Mouse (Mus musculus) MEL (cell line): ENCODE results near the gene Ciao2a.

Experiments
- CTCF ChIP-seq, 3 experiments: IDR thresholded peaks in 2 of 3; conservative IDR thresholded peaks in 1 of 3; 2 replicates each; pipeline ENCODE4 v1.5.1; 2011 to 2012; ENCODE audit warnings: low read length in 3 of 3, low read depth in 2 of 3, mild to moderate bottlenecking in 2 of 3, improper control_type of control experiment in 1 of 3, inconsistent platforms in 1 of 3, mixed read lengths in 1 of 3, moderate library complexity in 1 of 3; ENCODE audit not compliant: control insufficient read depth in 1 of 3, insufficient read depth in 1 of 3, poor library complexity in 1 of 3, severe bottlenecking in 1 of 3
- EP300 ChIP-seq, 2 experiments: IDR thresholded peaks; 2 replicates each; pipeline ENCODE4 v1.6.1; 2011; ENCODE audit warnings: improper control_type of control experiment in 2 of 2, low read length in 2 of 2, low read depth in 1 of 2, mild to moderate bottlenecking in 1 of 2
- GABPA ChIP-seq: IDR thresholded peaks from 2 replicates; pipeline ENCODE4 v1.6.1; 2012; ENCODE audit warnings: low read depth, mild to moderate bottlenecking, inconsistent platforms, low read length, improper control_type of control experiment, moderate library complexity
- MXI1 ChIP-seq: IDR thresholded peaks from 2 replicates; pipeline ENCODE4 v1.6.1; 2011; ENCODE audit warnings: mild to moderate bottlenecking, low read depth, low read length, improper control_type of control experiment
- POLR2A ChIP-seq, 2 experiments: IDR thresholded peaks; 2 replicates each; pipeline ENCODE4 v1.6.1; 2011 to 2012; ENCODE audit warnings: low read length in 2 of 2, mild to moderate bottlenecking in 2 of 2, control low read depth in 1 of 2, improper control_type of control experiment in 1 of 2, low read depth in 1 of 2, moderate library complexity in 1 of 2; ENCODE audit not compliant: control insufficient read depth in 1 of 2, insufficient read depth in 1 of 2, poor library complexity in 1 of 2
- SMC3 ChIP-seq: IDR thresholded peaks from 2 replicates; pipeline ENCODE4 v1.6.1; 2011; ENCODE audit warnings: low read depth, low read length, improper control_type of control experiment
- TAL1 ChIP-seq: IDR thresholded peaks from 2 replicates; pipeline ENCODE4 v1.6.1; 2012; ENCODE audit warnings: mild to moderate bottlenecking, inconsistent platforms, low read length, moderate library complexity, mixed read lengths
- TBP ChIP-seq: IDR thresholded peaks from 2 replicates; pipeline ENCODE4 v1.8.0; 2011; ENCODE audit warnings: low read depth, low read length, improper control_type of control experiment
- USF1 ChIP-seq: IDR thresholded peaks from 2 replicates; pipeline ENCODE4 v1.6.1; 2014; ENCODE audit warnings: low read depth, mild to moderate bottlenecking, inconsistent platforms, low read length, improper control_type of control experiment, moderate library complexity

DNA sequence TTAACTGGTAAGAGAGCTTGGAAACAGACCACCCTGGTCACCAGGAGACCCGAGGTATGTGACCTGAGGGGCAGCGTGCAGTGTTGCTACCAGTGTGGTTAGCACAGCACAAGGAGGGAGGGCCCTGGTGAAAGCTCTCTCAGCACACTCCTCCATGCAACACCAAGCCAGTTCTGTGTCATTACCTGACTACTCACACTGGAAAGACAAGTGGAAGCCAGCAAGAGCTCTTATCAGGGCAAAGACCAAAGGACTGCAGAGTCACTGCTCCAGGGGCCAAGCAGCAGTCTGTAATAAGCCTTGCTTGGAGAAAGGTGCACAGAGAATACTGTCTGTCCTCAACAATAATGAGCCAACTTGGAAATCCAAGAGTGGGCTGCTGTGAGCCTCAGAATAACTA lies 33.7 kb upstream of the Ciao2a start:
- TF ChIP-seq GABPA, result no peak
- no peak for TF ChIP-seq SMC3
- TF ChIP-seq POLR2A (IDR thresholded peaks at IDR 0.05; ENCODE audit: control insufficient read depth in 1 of 2, insufficient read depth in 1 of 2, low read depth in 1 of 2, low read length in 2 of 2, poor library complexity in 1 of 2), result no peak
- TF ChIP-seq MXI1, result no peak
- no peak for TF ChIP-seq USF1
- no peak for TF ChIP-seq EP300 (IDR thresholded peaks at IDR 0.05; ENCODE audit: low read depth in 1 of 2, low read length in 2 of 2)
- no peak for TF ChIP-seq CTCF (IDR thresholded peaks at IDR 0.05 in 2 of 3, conservative IDR thresholded peaks at IDR 0.05 in 1 of 3; ENCODE audit: control insufficient read depth in 1 of 3, insufficient read depth in 1 of 3, low read depth in 2 of 3, low read length in 3 of 3, poor library complexity in 1 of 3, severe bottlenecking in 1 of 3)
- TF ChIP-seq TAL1, result no peak
- TF ChIP-seq TBP, result no peak
